Mouse (Mus musculus): ENCODE measurements around the gene Fastkd1.

DNA sequence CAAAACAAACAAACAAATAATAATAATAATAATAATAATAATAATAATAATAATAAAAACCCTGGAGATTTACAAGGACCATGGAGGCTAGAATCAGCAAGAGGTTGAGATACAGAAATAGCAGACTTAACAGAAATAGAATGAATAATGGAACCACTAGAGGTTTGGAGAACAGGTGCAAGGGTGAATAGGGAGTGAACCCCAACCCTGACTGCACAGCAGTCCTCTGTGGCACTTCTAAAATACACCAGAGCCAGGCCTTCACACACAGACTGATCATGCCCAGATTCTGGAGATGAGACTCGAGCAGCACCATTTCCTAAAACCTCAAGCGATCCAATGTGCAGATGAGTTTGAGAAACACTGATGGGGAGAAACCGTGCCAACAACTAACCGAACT is 31.4 kb downstream of the Fastkd1 start:
- TF ChIP-seq CTCF (IDR thresholded peaks at IDR 0.05; ENCODE audit: low read depth) = no peak
- no peak for TF ChIP-seq EP300 (IDR thresholded peaks at IDR 0.05; ENCODE audit: low read depth)

All from heart, postnatal 0 days (tissue).